Mouse (Mus musculus) E14TG2a.4 (cell line): ENCODE results near the gene Tmprss4.

Experiments used
- CTCF ChIP-seq: conservative IDR thresholded peaks from 2 replicates; pipeline ENCODE4 v1.5.1; 2014; ENCODE audit warnings: low read length
- POU5F1 ChIP-seq: IDR thresholded peaks from 2 replicates; pipeline ENCODE4 v1.6.1; 2014; ENCODE audit warnings: low read length, borderline replicate concordance

DNA sequence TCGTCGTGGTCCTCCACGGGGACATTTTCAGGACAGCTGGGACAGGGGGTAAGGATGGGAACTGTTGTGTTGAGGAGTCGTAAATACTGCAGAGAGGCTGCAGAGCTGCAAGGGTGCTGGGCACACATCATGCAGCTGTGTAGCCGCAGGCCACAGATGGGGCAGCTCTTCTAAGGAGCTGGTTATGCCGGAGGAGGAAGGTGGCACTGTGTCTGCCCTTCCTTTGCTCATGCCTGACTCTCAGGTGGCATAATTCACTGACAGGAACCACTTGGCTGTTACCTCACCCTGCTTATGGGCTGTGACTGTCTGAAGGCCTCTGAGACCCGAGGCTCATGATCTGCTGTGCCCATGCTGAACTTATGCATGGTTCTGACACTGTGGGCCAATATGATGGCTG is 46.4 kb upstream of the Tmprss4 start:
- TF ChIP-seq CTCF: no peak
- TF ChIP-seq POU5F1: no peak
